Mouse (Mus musculus) heart, embryonic 14.5 days (tissue): ENCODE measurements at regions not wholly inside any gene's neighbourhood (a gene's known extent, or its start where the extent isn't known, plus 50 kb on each side); places are given as distances from the start of the nearest gene placed in this dataset.

Experiments
- ATAC-seq: fragments of 200-750 bp; cut with Nextera tagmentation; 2 replicates; pipeline ENCODE4 v1.8.0; 2017; ENCODE audit warnings: low read depth, moderate TSS enrichment; ENCODE audit not compliant: insufficient number of reproducible peaks, insufficient read depth, low FRiP score
- H3K27ac ChIP-seq, 2 experiments: fragments of 200-500 bp in 1 of 2; fragments of 300-500 bp in 1 of 2; sonication (generic) in 1 of 2; replicated peaks in 1 of 2; 2 replicates each; pipeline ENCODE4 v1.5.1; 2012 to 2014; ENCODE audit warnings: low read depth in 2 of 2, low read length in 2 of 2, control low read depth in 1 of 2, mild to moderate bottlenecking in 1 of 2, mixed read lengths in 1 of 2; ENCODE audit not compliant: control insufficient read depth in 1 of 2, insufficient read depth in 1 of 2
- H3K27me3 ChIP-seq: fragments of 300-500 bp; sonication (generic); 2 replicates; pipeline ENCODE4 v1.6.1; 2014; ENCODE audit warnings: mild to moderate bottlenecking, low read length, control low read depth; ENCODE audit not compliant: control insufficient read depth, insufficient read depth
- H3K36me3 ChIP-seq: fragments of 300-500 bp; sonication (generic); 2 replicates; pipeline ENCODE4 v1.6.1; 2014; ENCODE audit warnings: mild to moderate bottlenecking, control low read depth, low read length, mixed read lengths; ENCODE audit not compliant: control insufficient read depth, insufficient read depth
- H3K4me1 ChIP-seq, 2 experiments: fragments of 200-500 bp in 1 of 2; fragments of 300-500 bp in 1 of 2; sonication (generic) in 1 of 2; 2 replicates each; pipeline ENCODE4 v1.6.1; 2012 to 2014; ENCODE audit warnings: low read length in 2 of 2, control low read depth in 1 of 2, mixed read lengths in 1 of 2; ENCODE audit not compliant: control insufficient read depth in 2 of 2, insufficient read depth in 2 of 2
- H3K4me2 ChIP-seq: fragments of 300-500 bp; sonication (generic); 2 replicates; pipeline ENCODE4 v1.6.1; 2014; ENCODE audit warnings: mild to moderate bottlenecking, low read length
- H3K4me3 ChIP-seq, 2 experiments: fragments of 200-500 bp in 1 of 2; fragments of 300-500 bp in 1 of 2; sonication (generic) in 1 of 2; 2 replicates each; pipeline ENCODE4 v1.5.1; 2012 to 2014; ENCODE audit warnings: low read length in 2 of 2, mild to moderate bottlenecking in 2 of 2, control low read depth in 1 of 2, low read depth in 1 of 2, moderate library complexity in 1 of 2; ENCODE audit not compliant: control insufficient read depth in 1 of 2, insufficient read depth in 1 of 2
- H3K9ac ChIP-seq: fragments of 300-500 bp; sonication (generic); 2 replicates; pipeline ENCODE4 v1.6.1; 2014; ENCODE audit warnings: mild to moderate bottlenecking, low read length
- H3K9me3 ChIP-seq: fragments of 300-500 bp; sonication (generic); 2 replicates; pipeline ENCODE4 v1.6.1; 2016; ENCODE audit warnings: low read length, control low read depth; ENCODE audit not compliant: control insufficient read depth
- WGBS: fragments of 180-500 bp; shearing (Covaris S2); extraction: QIAGEN DNeasy Blood & Tissue Kit; methylation state at CpG from one replicate; pipeline ENCODE4 v1.1.7; 2014; 5-methylcytosine and 5-hydroxymethylcytosine counted together

- no peak for ATAC-seq
- no peaks in the 10 kb centered on the region; a peak in 1 of 4 replicates for H3K4me1 ChIP-seq
- no peak overlapping the region for H3K4me2 ChIP-seq
- no peak overlapping the region for H3K4me3 ChIP-seq
- H3K36me3 ChIP-seq: no peaks in the 10 kb centered on the region
- WGBS: 80% methylated on average over 2 of the region's 2 CpGs
- no peaks in the 10 kb centered on the region for H3K9me3 ChIP-seq
- H3K27me3 ChIP-seq: peaks cover 34% of the 10 kb centered on the region
- H3K9ac ChIP-seq: no peak overlapping the region
- H3K27ac ChIP-seq: no peak overlapping the region
These were observed 118.0 kb upstream of the Runx1 start for GRCm38 (mm10) chr16:92943901-92944300.

GRCm38 (mm10) chr16:92939618-92940017 is 113.7 kb upstream of the Runx1 start:
- WGBS: 51% methylated on average over 8 of the region's 8 CpGs
- H3K4me1 ChIP-seq: no peaks in the 10 kb centered on the region; a peak in 1 of 4 replicates
- H3K9ac ChIP-seq: no peak overlapping the region
- no peak overlapping the region for H3K27ac ChIP-seq
- no peak overlapping the region for H3K4me2 ChIP-seq
- no peaks in the 10 kb centered on the region for H3K9me3 ChIP-seq
- no peaks in the 10 kb centered on the region for H3K36me3 ChIP-seq
- H3K27me3 ChIP-seq: peaks cover 31% of the 10 kb centered on the region
- ATAC-seq: no peak
- H3K4me3 ChIP-seq: no peak overlapping the region

- no peak overlapping the region for H3K27ac ChIP-seq
- no peaks in the 10 kb centered on the region for H3K9me3 ChIP-seq
- H3K9ac ChIP-seq: no peak overlapping the region
- H3K4me2 ChIP-seq: no peak overlapping the region
- no peaks in the 10 kb centered on the region for H3K36me3 ChIP-seq
- H3K27me3 ChIP-seq: peaks cover 30% of the 10 kb centered on the region; the same call in 1 of the 2 replicates
- no peak overlapping the region for H3K4me3 ChIP-seq
- H3K4me1 ChIP-seq: no peaks in the 10 kb centered on the region; a peak in 1 of 4 replicates
- no peak for ATAC-seq
- 76% methylated on average over 2 of the region's 2 CpGs for WGBS
These were observed 110.0 kb upstream of the Runx1 start for GRCm38 (mm10) chr16:92935848-92936535.

GRCm38 (mm10) chr16:92930103-92930502 is 104.2 kb upstream of the Runx1 start:
- H3K4me3 ChIP-seq: no peak overlapping the region
- WGBS: 64% methylated on average over 4 of the region's 4 CpGs
- no peak overlapping the region for H3K4me2 ChIP-seq
- no peak overlapping the region for H3K9ac ChIP-seq
- no peak overlapping the region for H3K27ac ChIP-seq
- H3K27me3 ChIP-seq: peaks cover 41% of the 10 kb centered on the region
- no peaks in the 10 kb centered on the region for H3K9me3 ChIP-seq
- H3K4me1 ChIP-seq: no peaks in the 10 kb centered on the region
- no peak for ATAC-seq
- no peaks in the 10 kb centered on the region for H3K36me3 ChIP-seq

GRCm38 (mm10) chr16:92928201-92928600 is 102.3 kb upstream of the Runx1 start:
- no peaks in the 10 kb centered on the region for H3K9me3 ChIP-seq
- 63% methylated on average over 7 of the region's 7 CpGs for WGBS
- ATAC-seq: no peak
- H3K27ac ChIP-seq: no peak overlapping the region
- H3K36me3 ChIP-seq: no peaks in the 10 kb centered on the region
- no peak overlapping the region for H3K4me3 ChIP-seq
- H3K4me2 ChIP-seq: no peak overlapping the region
- peaks cover 41% of the 10 kb centered on the region for H3K27me3 ChIP-seq
- no peaks in the 10 kb centered on the region for H3K4me1 ChIP-seq
- H3K9ac ChIP-seq: no peak overlapping the region

- Histone ChIP-seq H3K4me3 (no peak overlapping the region), H3K27ac (no peak overlapping the region), H3K9me3 (no peaks in the 10 kb centered on the region), H3K4me2 (no peak overlapping the region), H3K27me3 (peaks cover 41% of the 10 kb centered on the region), H3K4me1 (no peaks in the 10 kb centered on the region), H3K9ac (no peak overlapping the region), H3K36me3 (no peaks in the 10 kb centered on the region)
- WGBS: 43% methylated on average over 2 of the region's 2 CpGs
- ATAC-seq: no peak
These were observed 101.7 kb upstream of the Runx1 start for GRCm38 (mm10) chr16:92927662-92928061.

GRCm38 (mm10) chr16:92926853-92927252 is 100.9 kb upstream of the Runx1 start:
- Histone ChIP-seq H3K4me2 (no peak overlapping the region), H3K36me3 (no peaks in the 10 kb centered on the region), H3K27me3 (peaks cover 40% of the 10 kb centered on the region), H3K9ac (no peak overlapping the region), H3K27ac (no peak overlapping the region), H3K4me3 (no peak overlapping the region), H3K9me3 (no peaks in the 10 kb centered on the region), H3K4me1 (no peaks in the 10 kb centered on the region)
- WGBS: 82% methylated on average over 5 of the region's 5 CpGs
- no peak for ATAC-seq

GRCm38 (mm10) chr16:92920947-92921346 is 95.0 kb upstream of the Runx1 start:
- H3K4me1 ChIP-seq: no peaks in the 10 kb centered on the region
- no peak overlapping the region for H3K9ac ChIP-seq
- H3K27me3 ChIP-seq: peaks cover 15% of the 10 kb centered on the region
- WGBS: 74% methylated on average over 4 of the region's 4 CpGs
- H3K4me3 ChIP-seq: no peak overlapping the region
- H3K4me2 ChIP-seq: no peak overlapping the region
- H3K27ac ChIP-seq: no peak overlapping the region
- H3K9me3 ChIP-seq: no peaks in the 10 kb centered on the region
- no peaks in the 10 kb centered on the region for H3K36me3 ChIP-seq
- ATAC-seq: no peak
